Comparison of ENCODE assay signal across 8 mouse cellular contexts in the genomic region with DNA sequence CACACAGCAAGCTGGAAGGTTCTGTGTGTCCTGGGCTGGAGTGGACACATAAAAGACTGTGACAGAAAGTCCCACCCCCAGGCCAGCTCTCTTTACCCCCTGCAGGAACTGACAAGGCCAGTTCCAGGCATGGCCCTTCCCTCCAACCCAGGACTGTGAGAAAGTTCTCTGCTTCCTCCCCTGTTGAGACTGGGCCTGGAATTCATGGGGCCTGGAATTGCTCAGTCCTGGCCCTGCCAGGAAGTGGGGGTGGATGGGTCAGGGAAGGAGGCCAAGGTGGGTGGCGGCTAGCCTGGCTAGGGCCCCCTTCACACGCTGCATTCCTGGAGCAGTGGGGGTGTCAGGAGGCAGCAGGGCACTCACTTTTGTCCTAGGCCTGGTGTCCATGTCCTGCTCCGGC. TPM values are rescaled to one million over a fixed set of nuclear protein-coding genes. Genes with fewer than 3 reads are reported as not detected.
DNase-seq lines count a peak whose midpoint lies in the region; ATAC-seq lines count a peak whose summit lies in the region.

No protein-coding gene starts in this region.

- peaks cover 19% of the 10 kb centered on the region for H3K27me3 ChIP-seq in forebrain, embryonic 12.5 days
- no peaks in the 10 kb centered on the region for H3K27me3 ChIP-seq in limb, embryonic 10.5 days (ENCODE audit: low read depth, poor library complexity, severe bottlenecking)
- H3K27me3 ChIP-seq in midbrain, embryonic 13.5 days: no peaks in the 10 kb centered on the region

- WGBS in forebrain, embryonic 12.5 days: 49% methylated on average over 3 of the region's 3 CpGs
- 41% methylated on average over 3 of the region's 3 CpGs for WGBS in limb, embryonic 10.5 days
- WGBS in midbrain, embryonic 13.5 days: 49% methylated on average over 3 of the region's 3 CpGs

- intact Hi-C loops in left cerebral cortex, postnatal 4 days (cut with DNase I): no loop called here
- intact Hi-C loops in heart, postnatal 36 days (cut with DNase I): loop anchor here (5.0 kb wide), 1 partner anchor 138 kb away; the partner anchor contains the start of genes Ptrh1 and Ttc16

- H3K4me3 ChIP-seq in forebrain, embryonic 12.5 days (replicated peaks): no peak overlapping the region
- no peak overlapping the region for H3K4me3 ChIP-seq in limb, embryonic 10.5 days
- no peak overlapping the region for H3K4me3 ChIP-seq in midbrain, embryonic 13.5 days (replicated peaks)

- no peaks in the 10 kb centered on the region for H3K4me1 ChIP-seq in forebrain, embryonic 12.5 days
- H3K4me1 ChIP-seq in limb, embryonic 10.5 days: peaks cover 48% of the 10 kb centered on the region
- no peaks in the 10 kb centered on the region for H3K4me1 ChIP-seq in midbrain, embryonic 13.5 days (replicated peaks)

- H3K9me3 ChIP-seq in forebrain, embryonic 12.5 days: no peaks in the 10 kb centered on the region
- no peaks in the 10 kb centered on the region for H3K9me3 ChIP-seq in limb, embryonic 10.5 days (replicated peaks)
- no peaks in the 10 kb centered on the region for H3K9me3 ChIP-seq in midbrain, embryonic 13.5 days

- ATAC-seq in forebrain, embryonic 12.5 days (ENCODE audit: low FRiP score): no peak
- ATAC-seq in midbrain, embryonic 13.5 days: no peak
- no peak for ATAC-seq in frontal cortex, adult (ENCODE audit: low TSS enrichment)

- 0 out of 2 replicates have a peak overlapping the region, but pooled peaks have one; percentile 18 for H3K9ac ChIP-seq in forebrain, embryonic 12.5 days
- 0 out of 2 replicates have a peak overlapping the region, but pooled peaks have one; percentile 23 for H3K9ac ChIP-seq in midbrain, embryonic 13.5 days (replicated peaks)

- H3K36me3 ChIP-seq in forebrain, embryonic 12.5 days (replicated peaks): peaks cover 25% of the 10 kb centered on the region
- H3K36me3 ChIP-seq in limb, embryonic 10.5 days: peaks cover 61% of the 10 kb centered on the region
- H3K36me3 ChIP-seq in midbrain, embryonic 13.5 days: peaks cover 68% of the 10 kb centered on the region

- no peak overlapping the region for H3K4me2 ChIP-seq in forebrain, embryonic 12.5 days
- no peak overlapping the region for H3K4me2 ChIP-seq in midbrain, embryonic 13.5 days (replicated peaks)

- peak; percentile 59 for DNase-seq in left cerebral cortex, postnatal 4 days
- DNase-seq in left cerebral cortex, adult 9 months (ENCODE audit: low spot score in 2 of 2): no peak
- peak; percentile 66 to 69 for DNase-seq in heart, postnatal 36 days
- DNase-seq in limb, embryonic 10.5 days (ENCODE audit: low spot score): peak; percentile 52
- DNase-seq in urinary bladder, postnatal 25 days (ENCODE audit: low spot score): no peak

- H3K27ac ChIP-seq in forebrain, embryonic 12.5 days: no peak overlapping the region
- peak overlapping the region; percentile 88 for H3K27ac ChIP-seq in limb, embryonic 10.5 days
- H3K27ac ChIP-seq in midbrain, embryonic 13.5 days: peak overlapping the region; percentile 47; the same call in 1 of the 2 replicates

RNA-seq across cellular contexts. Expression of gene Fam129b, which starts 39.0 kb away (rescaled TPM):
- total RNA-seq in left cerebral cortex, postnatal 4 days (2021): 10 to 100 TPM; 55.1 to 63.3 TPM
- 24.6 and 27.3 TPM in 2 replicates for polyA plus RNA-seq in forebrain, embryonic 12.5 days (2016; fragmentation: Nextera tagmentation; extraction: Ambion mirVana)
- 10 to 100 TPM; 22.5 to 26.9 TPM for total RNA-seq in heart, postnatal 36 days (2021)
- 40.9 and 47.9 TPM in 2 replicates for polyA plus RNA-seq in limb, embryonic 10.5 days (2016; fragmentation: Nextera tagmentation; extraction: Ambion mirVana)
- 20.9 and 27.5 TPM in 2 replicates for polyA plus RNA-seq in midbrain, embryonic 13.5 days (2015; fragmentation: Nextera tagmentation; extraction: Ambion mirVana)

RNA-seq across cellular contexts. Expression of gene Rpl12, which starts 46.5 kb away (rescaled TPM):
- total RNA-seq in left cerebral cortex, postnatal 4 days (2021): 100 to 1,000 TPM; 200 to 215 TPM
- 115 and 128 TPM in 2 replicates for polyA plus RNA-seq in forebrain, embryonic 12.5 days (2016; fragmentation: Nextera tagmentation; extraction: Ambion mirVana)
- total RNA-seq in heart, postnatal 36 days (2021): 10 to 100 TPM; 56.4 to 65.9 TPM
- 194 and 232 TPM in 2 replicates for polyA plus RNA-seq in limb, embryonic 10.5 days (2016; fragmentation: Nextera tagmentation; extraction: Ambion mirVana)
- polyA plus RNA-seq in midbrain, embryonic 13.5 days (2015; fragmentation: Nextera tagmentation; extraction: Ambion mirVana): 88.9 and 96.0 TPM in 2 replicates

RNA-seq across cellular contexts. Expression of gene Lrsam1, which starts 46.5 kb away (rescaled TPM):
- total RNA-seq in left cerebral cortex, postnatal 4 days (2021): 10 to 100 TPM; 47.6 to 47.7 TPM
- polyA plus RNA-seq in forebrain, embryonic 12.5 days (2016; fragmentation: Nextera tagmentation; extraction: Ambion mirVana): 16.6 and 18.2 TPM in 2 replicates
- total RNA-seq in heart, postnatal 36 days (2021): 10 to 100 TPM; 14.1 to 17.0 TPM
- 5.3 and 7.5 TPM in 2 replicates for polyA plus RNA-seq in limb, embryonic 10.5 days (2016; fragmentation: Nextera tagmentation; extraction: Ambion mirVana)
- 18.1 and 21.1 TPM in 2 replicates for polyA plus RNA-seq in midbrain, embryonic 13.5 days (2015; fragmentation: Nextera tagmentation; extraction: Ambion mirVana)

Comparison
In these comparisons a context has a peak if more than half of its experiments do, and no peak if none do; other contexts are left out.
1. DNase-seq: peak in left cerebral cortex, postnatal 4 days (single experiment), heart, postnatal 36 days (2 of 2) and limb, embryonic 10.5 days (single experiment); none in left cerebral cortex, adult 9 months (0 of 2) and urinary bladder, postnatal 25 days (single experiment).